Mouse (Mus musculus): Measurements from ENCODE around the gene Myrip. TPM values are rescaled to one million over a fixed set of nuclear protein-coding genes. Genes with fewer than 3 reads are reported as not detected.
A peak's percentile ranks its signal among the peaks of the same experiment; 100 is the strongest.

The Myrip gene
- polyA plus RNA-seq, 1 experiment from 2014 or later, result 0.38 TPM

DNA sequence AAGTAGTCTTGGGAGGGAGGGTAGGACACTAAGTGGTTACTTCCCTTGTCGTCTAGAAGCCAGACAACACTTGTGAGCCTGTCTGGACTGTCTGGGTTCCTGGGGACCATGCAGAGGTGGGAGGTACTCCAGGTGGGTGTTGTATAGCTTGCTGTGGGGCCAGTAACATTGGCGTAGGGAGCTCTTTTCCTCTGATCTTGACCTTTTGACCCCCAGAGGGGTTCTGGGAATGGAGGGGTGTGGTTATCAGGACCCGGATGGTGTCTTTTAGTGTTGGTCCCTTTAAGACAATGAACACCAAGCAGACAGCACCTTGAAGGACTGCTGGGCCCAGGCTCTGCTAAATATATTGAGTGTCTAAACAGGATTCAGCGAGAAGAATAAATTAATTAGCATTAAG is 36.9 kb downstream of the Myrip start:
- H3K36me3 ChIP-seq, result no peaks in the 10 kb centered on the region
- H3K4me3 ChIP-seq (replicated peaks), result no peak overlapping the region
- H3K27me3 ChIP-seq, result no peaks in the 10 kb centered on the region
- WGBS, result 28% methylated on average over 4 of the region's 4 CpGs
- no peak for ATAC-seq (ENCODE audit: insufficient number of reproducible peaks, insufficient read depth, low FRiP score, low TSS enrichment, low read depth)
- H3K9me3 ChIP-seq, result no peaks in the 10 kb centered on the region
- H3K27ac ChIP-seq, result no peak overlapping the region
- H3K4me1 ChIP-seq (replicated peaks), result peaks cover 10% of the 10 kb centered on the region; the same call in 1 of the 2 replicates
- no peak overlapping the region for H3K4me2 ChIP-seq
- no peak overlapping the region for H3K9ac ChIP-seq (replicated peaks)

DNA sequence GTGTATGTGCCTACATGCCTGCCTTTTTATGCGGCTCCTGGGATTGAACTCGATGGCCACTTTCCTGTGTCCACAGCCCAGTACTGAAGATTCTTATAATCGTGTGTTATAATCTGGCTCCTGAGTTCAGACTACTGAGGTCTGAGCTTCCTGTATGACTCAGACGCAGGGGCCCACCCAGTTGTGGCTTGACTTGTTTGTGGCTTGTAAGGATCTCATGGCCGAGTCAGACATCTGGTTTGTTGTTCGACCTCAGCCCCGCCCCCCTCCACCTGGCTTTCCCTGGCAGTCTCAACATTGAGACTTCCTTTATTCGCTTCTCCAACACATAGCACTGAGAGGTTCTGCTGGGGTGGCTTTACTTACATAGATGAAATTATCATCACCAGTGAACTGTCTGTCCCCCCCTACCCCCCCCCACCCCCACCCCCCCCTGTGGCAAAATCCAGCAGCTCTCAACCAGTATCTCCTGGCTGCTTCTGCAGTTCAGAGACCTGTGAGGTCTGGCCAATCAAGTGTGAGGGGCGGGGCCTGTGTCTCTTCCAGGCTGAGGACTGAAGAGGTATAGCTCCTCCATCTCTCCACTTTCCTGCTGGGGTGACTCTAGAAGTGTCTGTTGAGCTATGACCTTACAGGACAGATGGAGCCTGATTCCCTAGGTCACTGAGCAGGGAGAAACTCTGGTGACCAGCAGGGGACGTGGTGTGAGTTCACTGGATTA is 38.8 kb downstream of the Myrip start:
- no peak overlapping the region for H3K27ac ChIP-seq
- no peak overlapping the region for H3K4me2 ChIP-seq
- WGBS, result 48% methylated on average over 10 of the region's 10 CpGs
- ATAC-seq (ENCODE audit: insufficient number of reproducible peaks, insufficient read depth, low FRiP score, low TSS enrichment, low read depth), result peak; percentile 41; the same call in 1 of the 2 replicates
- H3K27me3 ChIP-seq, result no peaks in the 10 kb centered on the region
- no peaks in the 10 kb centered on the region for H3K9me3 ChIP-seq
- H3K36me3 ChIP-seq, result no peaks in the 10 kb centered on the region
- H3K9ac ChIP-seq (replicated peaks), result no peak overlapping the region
- H3K4me1 ChIP-seq (replicated peaks), result peaks cover 18% of the 10 kb centered on the region; the same call in 1 of the 2 replicates
- H3K4me3 ChIP-seq (replicated peaks), result no peak overlapping the region

DNA sequence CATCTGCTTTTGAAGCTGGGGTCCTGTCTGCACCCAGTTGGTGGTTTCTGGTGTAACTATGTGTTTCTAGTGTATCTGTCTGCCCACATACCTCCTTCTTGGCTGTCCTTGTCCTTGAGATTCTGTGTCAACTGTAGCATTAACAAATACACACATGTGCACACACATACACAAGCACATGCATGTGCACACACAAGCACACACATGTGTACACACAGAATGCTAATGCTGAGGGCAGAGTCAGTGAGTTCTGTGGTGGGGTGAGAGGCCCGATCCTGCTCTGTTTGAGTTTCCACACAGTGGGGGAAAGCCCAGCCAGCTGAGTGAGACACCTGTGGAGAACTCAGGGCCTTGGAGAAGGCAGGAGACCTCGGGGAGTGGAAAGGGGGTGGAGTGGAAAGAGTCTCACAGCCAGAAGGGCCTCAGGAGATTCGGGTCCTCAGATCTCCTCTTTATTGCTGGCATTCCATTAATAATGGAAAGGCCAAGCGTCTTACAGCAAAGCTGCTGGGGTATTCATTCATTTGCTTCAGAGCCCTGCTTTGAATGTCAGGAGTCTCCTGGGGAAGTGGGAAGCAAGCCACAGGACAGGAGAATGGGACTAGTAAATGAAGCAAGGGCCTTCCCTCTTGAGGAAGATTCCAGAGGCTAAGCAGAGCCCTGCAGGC is 41.9 kb downstream of the Myrip start:
- H3K4me3 ChIP-seq (replicated peaks), result no peak overlapping the region
- H3K27ac ChIP-seq, result 0 out of 2 replicates have a peak overlapping the region, but pooled peaks have one; percentile 12
- no peak for ATAC-seq (ENCODE audit: insufficient number of reproducible peaks, insufficient read depth, low FRiP score, low TSS enrichment, low read depth)
- H3K36me3 ChIP-seq, result no peaks in the 10 kb centered on the region
- peaks cover 26% of the 10 kb centered on the region for H3K4me1 ChIP-seq (replicated peaks)
- H3K9me3 ChIP-seq, result no peaks in the 10 kb centered on the region
- H3K27me3 ChIP-seq, result no peaks in the 10 kb centered on the region
- no peak overlapping the region for H3K9ac ChIP-seq (replicated peaks)
- WGBS, result 49% methylated on average over 4 of the region's 4 CpGs
- H3K4me2 ChIP-seq, result no peak overlapping the region

DNA sequence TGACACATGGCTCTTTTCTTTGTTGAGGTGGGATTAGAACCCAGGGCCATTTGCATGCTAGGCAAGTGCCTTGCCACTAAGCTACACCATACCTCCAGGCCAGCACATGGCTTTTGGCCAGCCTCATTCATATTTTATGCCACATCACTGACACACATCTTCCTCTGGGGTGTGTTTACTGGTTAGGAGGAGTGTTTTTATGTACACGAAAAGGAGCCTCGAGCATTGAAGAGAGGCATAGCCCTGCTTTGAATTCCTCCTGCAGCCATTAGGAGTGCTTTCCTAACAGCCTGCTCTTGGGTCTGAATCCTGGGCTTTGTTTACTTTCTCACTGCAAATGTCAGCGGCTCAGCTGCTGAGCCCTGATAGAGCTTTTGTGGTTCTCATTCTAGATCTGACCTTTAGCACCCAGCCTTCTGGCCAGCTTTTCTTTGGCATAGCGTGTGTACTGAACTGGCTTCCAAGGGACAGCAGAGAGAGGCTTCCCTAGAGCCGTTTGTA is 44.4 kb downstream of the Myrip start:
- ATAC-seq (ENCODE audit: insufficient number of reproducible peaks, insufficient read depth, low FRiP score, low TSS enrichment, low read depth), result no peak
- Histone ChIP-seq H3K4me1 (replicated peaks) (peaks cover 17% of the 10 kb centered on the region), H3K9me3 (no peaks in the 10 kb centered on the region), H3K9ac (replicated peaks) (0 out of 2 replicates have a peak overlapping the region, but pooled peaks have one; percentile 8), H3K36me3 (no peaks in the 10 kb centered on the region), H3K4me3 (replicated peaks) (no peak overlapping the region), H3K27me3 (no peaks in the 10 kb centered on the region), H3K4me2 (no peak overlapping the region), H3K27ac (peak overlapping the region; percentile 12)
- 33% methylated on average over 5 of the region's 5 CpGs for WGBS

DNA sequence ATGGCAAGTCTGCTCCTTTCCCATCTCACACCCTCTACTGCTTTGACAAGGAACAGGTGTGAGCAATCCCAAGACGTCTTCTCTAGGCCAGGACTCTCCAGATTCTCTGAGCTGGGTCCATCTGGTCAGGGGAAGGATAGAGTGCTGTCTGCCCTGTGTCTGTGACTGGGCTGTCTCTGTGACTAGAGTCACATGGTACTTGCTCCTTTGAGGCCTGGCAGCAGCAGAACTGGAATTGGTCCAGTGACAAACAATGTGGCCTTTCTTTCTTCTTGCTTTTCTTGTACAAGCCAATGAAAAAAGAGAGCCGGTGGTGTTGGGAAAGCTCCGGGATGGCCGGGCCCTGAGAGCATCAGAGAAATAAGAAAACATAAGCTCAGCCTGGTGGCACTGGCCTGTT is 47.8 kb downstream of the Myrip start:
- Histone ChIP-seq H3K9ac (replicated peaks) (no peak overlapping the region), H3K27me3 (no peaks in the 10 kb centered on the region), H3K36me3 (no peaks in the 10 kb centered on the region), H3K4me2 (no peak overlapping the region), H3K4me1 (replicated peaks) (peaks cover 8% of the 10 kb centered on the region; the same call in 1 of the 2 replicates), H3K9me3 (no peaks in the 10 kb centered on the region), H3K4me3 (replicated peaks) (no peak overlapping the region), H3K27ac (no peak overlapping the region)
- WGBS, result 65% methylated on average over 4 of the region's 4 CpGs
- no peak for ATAC-seq (ENCODE audit: insufficient number of reproducible peaks, insufficient read depth, low FRiP score, low TSS enrichment, low read depth)

DNA sequence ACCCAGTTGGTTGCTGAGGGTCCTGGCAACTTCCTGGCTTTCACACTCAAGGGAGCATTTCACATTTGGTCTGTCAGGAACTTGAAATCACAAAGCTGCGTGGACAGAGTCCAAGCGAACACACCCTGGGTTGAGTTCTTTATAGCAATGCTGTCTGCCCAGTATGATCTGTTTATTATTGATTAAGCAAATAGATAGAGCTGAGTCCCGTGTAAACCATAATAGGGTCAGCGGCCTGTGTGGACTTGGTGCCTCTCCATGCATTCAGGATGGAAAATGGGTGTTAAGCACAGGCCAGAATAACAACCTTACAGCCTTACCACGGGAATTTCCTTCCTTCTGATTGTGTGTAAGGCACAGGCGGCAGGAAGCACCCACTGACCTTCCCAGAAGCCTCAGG is 49.0 kb downstream of the Myrip start:
- WGBS, result 66% methylated on average over 6 of the region's 6 CpGs
- no peaks in the 10 kb centered on the region for H3K27me3 ChIP-seq

DNA sequence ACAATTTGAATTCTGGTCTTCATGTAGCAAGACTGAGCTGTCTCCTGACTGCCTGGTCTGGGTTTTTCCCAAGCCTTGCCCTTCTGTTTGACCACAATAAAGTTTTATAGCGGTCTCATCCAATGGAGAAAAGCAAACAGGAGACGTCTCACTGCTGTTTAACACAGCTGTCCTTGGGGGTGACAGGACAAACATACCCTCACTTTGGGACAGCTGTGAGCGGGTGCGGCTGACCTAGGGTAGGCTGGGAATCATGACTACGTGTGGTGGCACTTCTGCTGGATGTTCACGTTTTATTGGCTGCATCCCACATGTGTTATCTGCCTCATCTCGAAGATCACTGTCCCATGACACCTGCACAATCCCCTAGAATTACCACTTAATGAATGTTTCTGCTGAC is 49.7 kb downstream of the Myrip start:
- WGBS, result 39% methylated on average over 7 of the region's 7 CpGs
- peaks cover 2% of the 10 kb centered on the region; the same call in 1 of the 2 replicates for H3K4me1 ChIP-seq (replicated peaks)
- H3K4me3 ChIP-seq (replicated peaks), result no peak overlapping the region
- H3K9me3 ChIP-seq, result no peaks in the 10 kb centered on the region
- H3K4me2 ChIP-seq, result no peak overlapping the region
- no peak overlapping the region for H3K27ac ChIP-seq
- no peaks in the 10 kb centered on the region for H3K36me3 ChIP-seq
- no peak overlapping the region for H3K9ac ChIP-seq (replicated peaks)
- no peak for ATAC-seq (ENCODE audit: insufficient number of reproducible peaks, insufficient read depth, low FRiP score, low TSS enrichment, low read depth)
- H3K27me3 ChIP-seq, result no peaks in the 10 kb centered on the region

More for the DNA sequence above, 49.0 kb downstream of the Myrip start:
- peaks cover 8% of the 10 kb centered on the region; the same call in 1 of the 2 replicates for H3K4me1 ChIP-seq (replicated peaks)
- no peaks in the 10 kb centered on the region for H3K9me3 ChIP-seq
- H3K4me2 ChIP-seq, result no peak overlapping the region
- H3K9ac ChIP-seq (replicated peaks), result no peak overlapping the region
- ATAC-seq (ENCODE audit: insufficient number of reproducible peaks, insufficient read depth, low FRiP score, low TSS enrichment, low read depth), result no peak
- H3K36me3 ChIP-seq, result no peaks in the 10 kb centered on the region
- no peak overlapping the region for H3K4me3 ChIP-seq (replicated peaks)
- H3K27ac ChIP-seq, result no peak overlapping the region

DNA sequence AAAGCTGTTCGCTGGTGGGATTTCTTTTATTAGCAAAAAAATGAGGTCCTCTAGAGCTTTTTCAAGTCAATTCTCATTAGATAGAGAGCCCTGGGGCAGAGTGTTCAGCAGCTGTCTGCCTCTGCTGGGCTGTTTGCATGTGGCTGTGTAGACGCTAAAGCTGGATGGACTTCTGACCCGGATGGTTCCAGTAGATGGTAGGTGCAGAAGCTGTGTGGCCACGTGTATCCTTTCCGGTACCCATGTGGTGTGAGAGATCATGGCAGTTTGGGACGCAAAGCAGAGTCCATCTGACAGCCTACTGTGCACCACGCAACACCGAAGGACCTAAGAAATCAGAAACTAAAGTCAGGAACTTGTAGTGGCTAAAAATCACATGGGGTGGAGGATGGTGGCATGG is 50.2 kb downstream of the Myrip start:
- H3K9ac ChIP-seq (replicated peaks), result no peak overlapping the region
- no peaks in the 10 kb centered on the region for H3K36me3 ChIP-seq
- H3K9me3 ChIP-seq, result no peaks in the 10 kb centered on the region
- H3K4me3 ChIP-seq (replicated peaks), result no peak overlapping the region
- H3K27ac ChIP-seq, result no peak overlapping the region
- no peak for ATAC-seq (ENCODE audit: insufficient number of reproducible peaks, insufficient read depth, low FRiP score, low TSS enrichment, low read depth)
- no peak overlapping the region for H3K4me2 ChIP-seq
- H3K27me3 ChIP-seq, result no peaks in the 10 kb centered on the region
- WGBS, result 76% methylated on average over 8 of the region's 8 CpGs
- no peaks in the 10 kb centered on the region for H3K4me1 ChIP-seq (replicated peaks)

DNA sequence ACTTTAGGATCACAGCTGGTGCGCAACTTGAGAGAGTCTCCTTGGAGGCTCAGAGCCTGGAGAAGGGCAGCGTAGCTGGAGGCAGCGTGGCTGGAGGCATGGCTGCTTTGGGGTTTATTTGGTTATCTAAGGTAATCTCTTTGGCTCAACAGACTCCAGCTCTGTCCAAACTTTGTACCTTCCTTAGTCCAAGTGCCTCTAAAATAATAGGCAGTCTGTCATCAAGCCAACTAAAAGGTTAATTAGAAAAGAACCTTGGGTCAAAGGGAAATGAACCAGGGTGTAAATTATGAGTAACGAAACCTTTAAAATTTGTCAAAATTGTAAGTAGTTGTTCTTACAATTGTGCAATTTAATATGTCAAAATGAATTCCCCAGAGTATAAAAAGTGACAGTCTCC is 51.7 kb downstream of the Myrip start:
- Histone ChIP-seq H3K27ac (no peak overlapping the region), H3K36me3 (no peaks in the 10 kb centered on the region), H3K4me1 (replicated peaks) (no peaks in the 10 kb centered on the region), H3K4me3 (replicated peaks) (no peak overlapping the region), H3K27me3 (no peaks in the 10 kb centered on the region), H3K9ac (replicated peaks) (no peak overlapping the region), H3K9me3 (no peaks in the 10 kb centered on the region), H3K4me2 (no peak overlapping the region)
- WGBS, result 75% methylated on average over 4 of the region's 4 CpGs
- no peak for ATAC-seq (ENCODE audit: insufficient number of reproducible peaks, insufficient read depth, low FRiP score, low TSS enrichment, low read depth)

DNA sequence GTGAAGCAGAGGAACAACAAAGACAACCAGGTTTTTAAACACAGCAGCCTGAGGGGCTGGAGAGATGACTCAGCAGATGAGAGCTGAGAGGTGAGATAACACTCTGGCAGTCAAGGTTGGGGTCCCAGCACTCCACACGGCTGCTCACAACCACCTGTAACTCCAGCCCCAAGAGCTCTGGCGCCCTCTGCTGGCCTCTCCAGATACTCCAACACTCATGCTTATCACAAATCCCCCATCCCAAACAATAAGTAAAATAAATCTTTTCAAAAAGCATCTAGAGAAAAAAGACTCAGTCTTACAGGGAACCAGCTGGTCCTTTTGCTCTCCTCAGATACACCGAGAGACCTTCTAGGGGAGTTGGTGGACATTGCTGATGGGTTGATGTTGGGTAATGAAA is 52.7 kb downstream of the Myrip start:
- H3K27me3 ChIP-seq, result no peaks in the 10 kb centered on the region
- no peak overlapping the region for H3K4me3 ChIP-seq (replicated peaks)
- no peak overlapping the region for H3K4me2 ChIP-seq
- ATAC-seq (ENCODE audit: insufficient number of reproducible peaks, insufficient read depth, low FRiP score, low TSS enrichment, low read depth), result no peak
- WGBS, result 71% methylated on average over 3 of the region's 3 CpGs
- H3K27ac ChIP-seq, result no peak overlapping the region
- H3K9ac ChIP-seq (replicated peaks), result no peak overlapping the region
- no peaks in the 10 kb centered on the region for H3K36me3 ChIP-seq
- H3K9me3 ChIP-seq, result no peaks in the 10 kb centered on the region
- H3K4me1 ChIP-seq (replicated peaks), result no peaks in the 10 kb centered on the region

DNA sequence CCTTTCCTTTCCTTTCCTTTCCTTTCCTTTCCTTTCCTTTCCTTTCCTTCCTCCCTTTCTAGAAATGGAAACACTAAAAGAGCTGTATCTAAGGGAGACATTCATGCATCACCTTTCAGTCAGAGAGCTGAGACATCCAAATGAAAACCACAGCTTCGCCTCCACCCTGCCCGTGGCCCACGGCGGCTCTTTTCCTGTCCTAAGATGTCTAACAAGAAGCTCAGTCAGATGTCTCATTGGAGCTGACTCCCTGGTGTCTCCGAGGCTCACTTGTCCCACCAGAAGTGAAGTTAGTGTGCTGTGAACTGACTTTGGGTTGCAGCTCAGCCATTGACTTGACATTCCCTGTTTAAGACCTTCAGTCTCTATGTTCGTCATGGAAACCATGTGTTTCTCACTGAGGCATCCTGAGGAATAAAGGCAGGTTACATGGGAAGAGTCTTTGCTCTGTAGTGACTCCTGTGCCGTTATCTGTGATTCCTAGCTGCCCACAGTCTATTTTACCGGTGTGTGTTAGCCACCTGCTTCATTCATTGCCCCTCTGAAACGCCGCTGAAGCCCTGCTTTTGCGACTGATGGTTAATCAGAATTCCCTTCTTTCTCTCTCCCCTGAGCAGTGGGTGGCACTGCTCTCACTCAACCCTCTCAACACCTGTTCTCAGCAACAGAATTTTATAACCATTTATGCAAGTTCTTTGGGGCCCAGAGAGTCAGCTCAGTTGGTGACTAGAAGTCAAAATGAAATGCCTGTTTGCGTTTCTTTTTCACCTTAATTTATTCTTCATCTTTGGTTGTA is 53.4 kb downstream of the Myrip start:
- H3K27ac ChIP-seq, result no peak overlapping the region
- H3K9ac ChIP-seq (replicated peaks), result no peak overlapping the region
- no peak for ATAC-seq (ENCODE audit: insufficient number of reproducible peaks, insufficient read depth, low FRiP score, low TSS enrichment, low read depth)
- H3K4me3 ChIP-seq (replicated peaks), result no peak overlapping the region
- no peaks in the 10 kb centered on the region for H3K27me3 ChIP-seq
- no peak overlapping the region for H3K4me2 ChIP-seq
- H3K9me3 ChIP-seq, result no peaks in the 10 kb centered on the region
- H3K4me1 ChIP-seq (replicated peaks), result no peaks in the 10 kb centered on the region
- no peaks in the 10 kb centered on the region for H3K36me3 ChIP-seq
- WGBS, result 83% methylated on average over 12 of the region's 12 CpGs
